Mouse (Mus musculus): ENCODE measurements around the gene Kif2c.

GRCm38 (mm10) chr4:117131890-117132793 is 50.3 kb downstream of the Kif2c start:
- TF ChIP-seq CTCF (IDR thresholded peaks at IDR 0.05; ENCODE audit: extremely low read depth, insufficient read depth, low read length) (no peak), POLR2A (IDR thresholded peaks at IDR 0.05; ENCODE audit: extremely low read depth, insufficient read depth, low read length) (no peak)

Measured in cortical plate, adult 2 months (tissue).